Mouse (Mus musculus): ENCODE data around the gene Clps.

- TF ChIP-seq POLR2A (IDR thresholded peaks at IDR 0.05; ENCODE audit: low read depth, low read length) (no peak), CTCF (IDR thresholded peaks at IDR 0.05; ENCODE audit: extremely low read depth, insufficient read depth, insufficient read length, insufficient replicate concordance) (no peak)
Observed at GRCm38 (mm10) chr17:28524009-28524695, 36.4 kb downstream of the Clps start.
